Mouse (Mus musculus) T-cell, adult 66 days (primary cell): ENCODE results near the gene Cpne9. TPM values are rescaled to one million over a fixed set of nuclear protein-coding genes. Genes with fewer than 3 reads are reported as not detected.

ENCODE experiments used
- total RNA-seq, 2 experiments: library from RNA; stranded (reverse); gene quantifications; 3 replicates in 1 of 2; 4 replicates in 1 of 2; pipeline ENCODE4 v1.2.4; 2023

Cpne9 gene
- total RNA-seq: 1 to 10 TPM; 3.3 to 4.3 TPM

DNA sequence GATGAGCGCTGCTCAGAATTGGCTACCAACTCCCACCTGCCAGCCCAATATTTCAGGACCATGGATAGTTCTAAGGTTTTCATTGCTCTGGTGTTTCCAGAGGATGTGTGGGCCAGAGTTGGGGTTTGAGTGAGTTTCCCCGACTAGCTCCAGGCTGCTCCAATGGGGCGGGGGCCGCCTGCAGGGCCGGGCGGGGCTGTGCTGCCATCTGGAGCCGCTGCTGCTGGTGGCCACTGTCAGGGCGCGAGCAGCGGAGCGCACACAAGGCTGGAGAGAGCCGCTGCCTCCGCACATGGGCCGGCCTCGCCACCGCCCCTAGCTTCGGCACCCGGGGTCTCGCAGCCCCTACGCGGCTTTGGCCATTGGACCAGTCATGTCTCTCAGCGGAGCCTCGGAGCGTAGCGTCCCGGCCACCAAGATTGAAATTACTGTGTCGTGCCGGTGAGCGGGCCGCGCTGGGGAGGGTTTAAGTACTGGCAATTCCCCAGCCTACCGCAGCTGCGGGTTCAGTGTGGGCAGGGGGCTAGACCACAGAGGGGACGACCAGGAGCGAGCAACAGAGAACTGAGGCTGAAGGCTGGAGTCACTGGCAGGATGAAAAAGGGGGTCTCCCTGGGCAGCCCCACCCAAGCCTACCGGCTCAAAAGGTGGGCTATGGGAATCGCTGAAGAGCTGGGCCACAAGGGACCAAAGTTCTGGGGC is at the start of gene Cpne9:
Cpne9 (plus strand) TSS at position 207 of the 702 bp plus-strand sequence.

DNA sequence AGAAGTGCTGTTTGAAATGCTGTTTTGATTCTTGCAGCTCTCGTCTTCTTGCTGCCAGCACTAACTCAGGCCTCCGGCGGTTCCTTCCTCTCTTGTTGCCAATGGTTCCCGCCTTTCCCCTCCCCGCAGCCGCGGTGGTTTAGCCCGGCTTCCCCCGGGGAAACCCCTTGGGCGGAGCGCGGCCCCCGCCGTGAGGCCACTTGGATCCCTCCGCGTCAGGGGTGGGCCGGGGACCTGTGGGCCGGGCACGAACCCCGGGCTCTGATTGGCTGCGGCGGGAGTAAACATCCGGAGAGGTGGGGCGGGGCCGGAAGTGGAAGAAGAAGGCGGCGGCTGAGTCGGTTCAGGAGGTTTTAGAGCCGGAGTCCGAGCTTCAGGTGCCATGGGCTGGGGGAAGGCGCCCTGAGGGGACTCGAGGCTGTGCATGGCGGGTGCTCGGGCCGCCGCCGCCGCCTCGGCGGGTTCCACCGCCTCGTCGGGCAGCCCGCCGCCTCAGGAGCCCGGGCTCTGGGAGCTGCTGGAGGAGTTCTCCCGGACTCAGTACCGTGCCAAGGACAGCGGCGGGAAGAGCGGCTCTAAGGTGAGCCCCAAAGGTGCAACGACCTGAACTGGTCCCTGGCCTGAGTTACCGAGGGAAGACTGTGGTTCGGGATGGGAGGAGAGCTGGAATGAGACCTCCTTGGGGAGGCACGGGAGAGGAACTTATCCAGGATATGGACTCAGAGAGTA is 44.4 kb upstream of the Cpne9 start, which contains the start of gene Mtmr14:
Mtmr14 (plus strand) TSS at position 302 of the 729 bp plus-strand sequence.

DNA sequence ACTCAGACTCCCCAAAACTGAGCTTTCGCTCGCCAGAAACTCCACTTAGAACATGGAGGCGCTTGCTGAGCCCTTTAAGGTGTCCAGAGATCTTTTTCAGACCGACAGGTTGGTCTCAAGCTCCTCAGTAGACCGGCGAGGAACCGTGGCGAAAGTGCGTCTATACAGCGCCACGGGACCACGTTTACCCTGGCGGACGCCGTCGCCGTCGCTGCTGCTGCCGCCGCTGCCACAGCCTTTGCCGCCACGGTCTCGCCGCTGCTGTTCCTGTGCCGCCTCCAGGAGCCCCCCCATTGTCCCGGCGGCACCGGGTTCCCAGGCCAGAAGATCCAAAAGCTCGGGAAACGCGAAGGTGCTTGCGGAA is 24.9 kb downstream of the Cpne9 start, which contains the start of gene Brpf1:
Brpf1 (plus strand) TSS at position 152 of the 364 bp plus-strand sequence.

DNA sequence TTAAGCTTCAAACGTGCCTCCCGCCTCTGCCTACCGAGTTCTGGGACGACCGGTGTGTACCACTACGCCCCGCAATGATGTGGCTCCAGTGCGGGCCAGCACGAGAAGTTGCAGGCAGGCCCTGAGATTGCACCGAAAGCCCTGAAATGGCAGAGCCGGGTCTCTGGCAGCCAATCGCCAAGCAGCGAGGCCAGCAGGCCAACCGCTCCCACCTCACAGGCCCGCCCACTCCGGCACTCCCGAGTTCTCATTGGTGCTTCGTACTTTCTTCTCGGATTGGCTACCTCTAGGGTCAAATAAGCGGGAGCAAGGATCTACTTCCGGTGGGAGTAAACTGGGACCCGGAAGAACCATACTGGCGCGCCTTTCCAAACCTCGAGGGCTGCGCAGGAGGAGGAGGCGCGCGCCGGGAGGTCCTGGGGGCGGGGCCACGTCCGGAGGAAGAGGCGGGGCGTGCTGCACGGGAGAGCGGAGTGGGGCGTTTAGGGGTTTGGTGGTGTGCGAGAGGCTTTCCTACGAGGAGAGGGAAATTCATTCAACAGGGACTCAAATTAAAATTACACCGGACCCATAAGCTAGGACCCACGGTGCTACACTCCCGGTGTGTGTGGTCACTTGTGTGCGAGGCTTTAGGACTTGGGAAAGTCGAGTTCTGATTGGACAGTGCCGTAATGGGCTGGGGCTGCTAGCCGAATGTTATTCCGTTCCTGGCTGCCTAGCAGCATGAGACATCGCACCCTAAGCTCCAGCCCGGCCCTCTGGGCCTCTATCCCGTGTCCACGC is 44.6 kb downstream of the Cpne9 start, which contains the start of gene Ogg1:
Ogg1 (plus strand) TSS at position 440 of the 783 bp plus-strand sequence.

DNA sequence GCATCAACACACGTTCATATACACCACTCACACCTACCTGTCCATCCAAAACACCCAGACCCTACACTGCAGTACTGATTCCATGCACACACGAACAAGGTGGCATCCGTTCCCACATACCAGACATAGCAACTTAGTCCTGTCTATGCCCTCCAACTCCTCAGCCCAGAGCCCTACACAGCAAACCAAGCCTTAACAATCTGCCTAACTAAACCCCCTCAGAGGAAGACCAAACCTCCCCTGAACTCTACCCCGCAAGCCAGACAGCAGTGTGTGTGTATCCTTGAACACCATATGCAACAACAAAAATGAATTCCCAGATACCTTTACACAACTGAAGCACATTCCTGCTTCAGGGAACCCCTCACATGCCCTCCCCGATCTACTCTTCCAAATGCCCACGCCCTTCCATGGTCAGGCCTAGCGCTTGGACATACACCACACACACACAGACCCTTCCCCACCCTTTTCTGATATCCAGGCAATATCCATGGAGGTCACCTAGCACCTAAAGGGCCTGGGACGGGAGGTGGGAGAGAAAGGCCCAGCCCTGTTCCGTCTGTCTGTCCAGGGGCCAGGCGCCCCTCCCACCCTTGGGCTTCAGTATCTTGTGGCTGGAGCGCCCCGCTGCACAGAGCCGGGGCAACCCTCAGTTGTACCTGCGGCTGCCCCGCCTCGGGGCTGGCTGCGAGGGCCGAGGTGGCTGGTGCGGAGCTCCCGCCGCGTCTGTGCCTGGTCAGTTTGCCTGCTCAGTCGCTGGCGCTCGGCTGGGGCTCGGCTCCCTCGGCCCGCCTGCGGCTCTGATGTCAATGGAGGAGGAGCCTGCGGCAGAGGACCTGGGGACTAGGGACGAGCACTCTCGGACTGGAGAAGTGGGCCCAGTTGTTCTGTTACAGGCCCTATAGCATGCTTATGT is 61.3 kb downstream of the Cpne9 start, which contains the start of gene Camk1:
Camk1 (minus strand) TSS at position 808 of the 916 bp plus-strand sequence.

Other genes with a start within 250 kb of the Cpne9 start
- gene Thumpd3, start 236.1 kb upstream of the Cpne9 start, total RNA-seq: 10 to 100 TPM; 48.1 to 58.5 TPM
- gene Setd5, start 204.9 kb upstream of the Cpne9 start, total RNA-seq: 100 to 1,000 TPM; 132 to 140 TPM
- 1 to 10 TPM; 1.0 to 2.2 TPM for gene Lhfpl4, start 86.9 kb upstream of the Cpne9 start, total RNA-seq
- 10 to 100 TPM; 34.7 to 44.1 TPM for gene Mtmr14, start 44.5 kb upstream of the Cpne9 start, total RNA-seq
- 10 to 100 TPM; 66.2 to 78.3 TPM for gene Brpf1, start 24.8 kb downstream of the Cpne9 start, total RNA-seq
- gene Ogg1, start 44.7 kb downstream of the Cpne9 start, total RNA-seq: 10 to 100 TPM; 19.1 to 20.2 TPM
- gene Camk1, start 61.7 kb downstream of the Cpne9 start, total RNA-seq: 1 to 10 TPM; 1.4 TPM
- 10 to 100 TPM; 26.3 to 31.3 TPM for gene Tada3, start 95.6 kb downstream of the Cpne9 start, total RNA-seq
- 100 to 1,000 TPM; 258 to 260 TPM for gene Arpc4, start 95.8 kb downstream of the Cpne9 start, total RNA-seq
- gene Ttll3, start 107.0 kb downstream of the Cpne9 start, total RNA-seq: 10 to 100 TPM; 76.1 to 77.8 TPM
- 10 to 100 TPM; 11.7 to 19.9 TPM for gene Rpusd3, start 137.0 kb downstream of the Cpne9 start, total RNA-seq
- not detected for gene Cidec, start 153.5 kb downstream of the Cpne9 start, total RNA-seq
- 10 to 100 TPM; 21.8 to 24.1 TPM for gene Jagn1, start 160.3 kb downstream of the Cpne9 start, total RNA-seq
- gene Il17re, start 176.2 kb downstream of the Cpne9 start, total RNA-seq: under 1 TPM; 0.36 to 0.52 TPM
- gene Il17rc, start 189.1 kb downstream of the Cpne9 start, total RNA-seq: not detected
- 10 to 100 TPM; 10.8 to 11.2 TPM for gene Creld1, start 201.0 kb downstream of the Cpne9 start, total RNA-seq
- 1 to 10 TPM; 1.1 to 1.5 TPM for gene Prrt3, start 219.6 kb downstream of the Cpne9 start, total RNA-seq
- 10 to 100 TPM; 71.2 to 72.5 TPM for gene Emc3, start 249.3 kb downstream of the Cpne9 start, total RNA-seq
- 1 to 10 TPM; 3.1 to 5.5 TPM for gene Fancd2, start 249.4 kb downstream of the Cpne9 start, total RNA-seq